In genomic region chr4:87475537-87475936, GRCm38 (mm10) we compare ENCODE assay signal across 26 mouse cellular contexts.
"Had no signal": no experiment of that assay in that cellular context is flagged by ENCODE, and none has a peak within 500 bp of the region (broad histone marks: within the 10 kb centered on the region; RNA-seq: fewer than 3 reads in every experiment).

No protein-coding gene starts in this region.

- H3K9me3 ChIP-seq: heart, embryonic 10.5 days; heart, embryonic 12.5 days; hindbrain, embryonic 10.5 days; hindbrain, embryonic 12.5 days; intestine, embryonic 15.5 days; kidney, embryonic 15.5 days; limb, embryonic 13.5 days; limb, embryonic 15.5 days; liver, embryonic 12.5 days had no signal

- H3K27me3 ChIP-seq: heart, embryonic 12.5 days; hindbrain, embryonic 12.5 days; intestine, embryonic 15.5 days; kidney, embryonic 15.5 days; limb, embryonic 13.5 days; limb, embryonic 15.5 days; liver, embryonic 12.5 days had no signal

- H3K9ac ChIP-seq: heart, embryonic 12.5 days; hindbrain, embryonic 12.5 days; hindbrain, embryonic 14.5 days; intestine, embryonic 15.5 days; kidney, embryonic 15.5 days; limb, embryonic 13.5 days; limb, embryonic 15.5 days; liver, embryonic 12.5 days had no signal

- ATAC-seq: hindbrain, embryonic 16.5 days; inflammation-experienced regulatory T-cells, adult 6 months; intestine, embryonic 15.5 days; intestine, postnatal 0 days; liver, embryonic 12.5 days had no signal

- H3K4me2 ChIP-seq: heart, embryonic 12.5 days; hindbrain, embryonic 12.5 days; hindbrain, embryonic 14.5 days; intestine, embryonic 15.5 days; kidney, embryonic 15.5 days; limb, embryonic 13.5 days; limb, embryonic 15.5 days; liver, embryonic 12.5 days had no signal

- H3K4me1 ChIP-seq: heart, embryonic 10.5 days; intestine, embryonic 15.5 days; limb, embryonic 13.5 days; liver, embryonic 12.5 days had no signal

- H3K36me3 ChIP-seq: heart, embryonic 10.5 days; heart, embryonic 12.5 days; hindbrain, embryonic 10.5 days; hindbrain, embryonic 12.5 days; intestine, embryonic 15.5 days; kidney, embryonic 15.5 days; limb, embryonic 13.5 days; limb, embryonic 15.5 days; liver, embryonic 12.5 days had no signal

- DNase-seq: gastrocnemius, adult 2 months; gastrocnemius, postnatal 10 days; gastrocnemius, postnatal 25 days; heart, adult 18-20 months; heart, postnatal 10 days; heart, postnatal 4 days; kidney, adult 18-20 months; kidney, postnatal 14 days; kidney, postnatal 36 days; left cerebral cortex, postnatal 4 days had no signal

- H3K4me3 ChIP-seq: gastrocnemius, adult 2 months; heart, embryonic 10.5 days; heart, embryonic 12.5 days; hindbrain, embryonic 10.5 days; hindbrain, embryonic 12.5 days; intestine, embryonic 15.5 days; kidney, embryonic 15.5 days; layer of hippocampus, adult 2 months; left cerebral cortex, adult 2 months; limb, embryonic 13.5 days; limb, embryonic 15.5 days; liver, embryonic 12.5 days had no signal

- H3K27ac ChIP-seq: gastrocnemius, adult 2 months; heart, embryonic 10.5 days; hindbrain, embryonic 10.5 days; hindbrain, embryonic 12.5 days; hindbrain, embryonic 14.5 days; intestine, embryonic 15.5 days; kidney, embryonic 15.5 days; kidney, postnatal 0 days; layer of hippocampus, adult 2 months; left cerebral cortex, adult 2 months; limb, embryonic 13.5 days; limb, embryonic 15.5 days; liver, embryonic 12.5 days had no signal
